Mouse (Mus musculus): ENCODE data around the gene Tead1.
A peak's percentile ranks its signal among the peaks of the same experiment; 100 is the strongest.

DNA sequence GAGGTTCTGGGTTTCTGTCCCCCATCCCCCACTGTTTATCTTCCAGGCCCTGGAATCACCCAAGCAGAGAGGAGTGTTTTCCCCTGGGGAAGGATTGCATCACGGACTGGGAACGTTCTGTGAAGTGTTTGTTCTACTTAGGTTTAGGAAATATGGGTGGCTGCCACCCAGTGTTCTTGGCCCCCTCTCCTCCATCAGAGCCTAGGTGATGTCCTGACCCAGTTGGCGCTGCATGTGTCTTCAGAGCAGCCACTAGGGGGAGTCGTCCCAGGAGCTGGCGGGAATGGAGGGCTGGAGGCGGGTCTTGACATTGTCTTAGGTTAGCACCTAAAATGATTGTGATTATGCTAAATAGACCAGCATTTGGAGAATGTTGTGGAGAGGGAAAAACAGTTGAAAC is 34.4 kb upstream of the Tead1 start:
- no peak for TF ChIP-seq POLR2A (IDR thresholded peaks at IDR 0.05; ENCODE audit: control insufficient read depth, low read depth, low read length)
- TF ChIP-seq CTCF (IDR thresholded peaks at IDR 0.05; ENCODE audit: control insufficient read depth, insufficient read depth, insufficient replicate concordance, low read depth, low read length), result peak; percentile 83; the same call in 1 of the 2 replicates

Measured in testis, adult 2 months (tissue).